Mouse (Mus musculus) cortical plate, adult 2 months (tissue): ENCODE results near the gene Cenpa. TPM values are rescaled to one million over a fixed set of nuclear protein-coding genes. Genes with fewer than 3 reads are reported as not detected.

ENCODE experiments used
- H3K27ac ChIP-seq: fragments of 200-500 bp; 2 replicates; pipeline ENCODE4 v1.5.1; 2012; ENCODE audit warnings: low read length, control low read depth, inconsistent platforms; ENCODE audit not compliant: insufficient read depth
- H3K4me1 ChIP-seq: fragments of 200-500 bp; 2 replicates; pipeline ENCODE4 v1.6.1; 2011; ENCODE audit warnings: low read length; ENCODE audit not compliant: control insufficient read depth, insufficient read depth
- H3K4me3 ChIP-seq: fragments of 200-500 bp; 2 replicates; pipeline ENCODE4 v1.5.1; 2011; ENCODE audit warnings: mild to moderate bottlenecking, low read length, control low read depth; ENCODE audit not compliant: insufficient read depth
- CTCF ChIP-seq: fragments of 200-500 bp; IDR thresholded peaks from 2 replicates; pipeline ENCODE4 v1.5.1; 2011; ENCODE audit warnings: mild to moderate bottlenecking, control low read depth, low read length; ENCODE audit not compliant: insufficient read depth; ENCODE audit errors: extremely low read depth
- POLR2A ChIP-seq: fragments of 200-500 bp; IDR thresholded peaks from 2 replicates; pipeline ENCODE4 v1.6.1; 2011; ENCODE audit warnings: mild to moderate bottlenecking, low read length, control low read depth; ENCODE audit not compliant: insufficient read depth; ENCODE audit errors: extremely low read depth
- polyA plus RNA-seq: library from polyadenylated mRNA; depleted of rRNA; stranded (reverse); fragments of >200 nt; gene quantifications from 2 replicates; pipeline ENCODE4 v1.2.3, GENCODE M21; 2012

Gene Cenpa
- polyA plus RNA-seq, 1 experiment, result 7.1 TPM

- Histone ChIP-seq H3K27ac (no peak overlapping the region), H3K4me3 (no peak overlapping the region), H3K4me1 (no peaks in the 10 kb centered on the region)
- no peak for TF ChIP-seq POLR2A
- no peak for TF ChIP-seq CTCF
Measured at GRCm38 (mm10) chr5:30655526-30656195, 10.9 kb upstream of the Cenpa start.

DNA sequence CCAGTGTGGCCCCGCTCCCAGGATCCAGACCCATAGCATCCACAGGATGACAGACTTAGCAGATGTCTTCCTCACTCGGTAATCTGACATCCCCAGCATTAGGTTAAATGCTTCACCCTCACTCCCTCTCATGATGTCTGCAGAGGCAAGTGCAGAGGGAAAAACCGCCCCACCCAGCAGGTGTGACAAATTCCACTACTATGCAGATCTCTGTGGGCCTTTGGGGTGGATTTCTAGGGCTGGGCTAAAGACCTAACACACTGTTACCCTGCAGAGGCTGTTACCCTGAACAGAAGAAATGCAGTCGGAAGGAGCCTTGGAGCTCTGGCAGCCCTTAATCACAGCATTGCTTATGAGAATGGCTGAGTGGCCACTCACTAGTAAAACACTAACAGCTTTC is 7.5 kb upstream of the Cenpa start:
- TF ChIP-seq POLR2A (no peak), CTCF (no peak)
- Histone ChIP-seq H3K27ac (no peak overlapping the region), H3K4me3 (no peak overlapping the region), H3K4me1 (no peaks in the 10 kb centered on the region)

DNA sequence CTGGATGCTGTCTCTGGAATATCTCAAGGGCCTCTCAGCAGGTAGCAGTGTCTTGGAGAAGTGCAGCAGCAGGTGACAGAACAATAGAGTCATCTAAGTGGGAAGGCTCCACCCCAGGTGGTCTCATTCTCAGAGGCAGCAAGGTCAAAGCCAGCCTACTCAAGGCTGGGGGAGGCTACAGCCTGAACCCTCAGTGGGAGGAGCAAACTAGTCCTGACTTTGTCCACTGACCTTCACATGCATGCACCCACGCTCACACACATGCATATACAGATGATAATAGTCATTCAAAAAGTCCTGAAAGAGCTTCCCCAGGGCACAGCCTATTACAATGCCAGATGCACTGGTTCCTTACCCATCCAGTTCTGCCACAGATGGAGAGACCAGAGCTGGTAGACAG is 6.3 kb upstream of the Cenpa start:
- TF ChIP-seq CTCF (no peak), POLR2A (no peak)
- H3K27ac ChIP-seq, result no peak overlapping the region

DNA sequence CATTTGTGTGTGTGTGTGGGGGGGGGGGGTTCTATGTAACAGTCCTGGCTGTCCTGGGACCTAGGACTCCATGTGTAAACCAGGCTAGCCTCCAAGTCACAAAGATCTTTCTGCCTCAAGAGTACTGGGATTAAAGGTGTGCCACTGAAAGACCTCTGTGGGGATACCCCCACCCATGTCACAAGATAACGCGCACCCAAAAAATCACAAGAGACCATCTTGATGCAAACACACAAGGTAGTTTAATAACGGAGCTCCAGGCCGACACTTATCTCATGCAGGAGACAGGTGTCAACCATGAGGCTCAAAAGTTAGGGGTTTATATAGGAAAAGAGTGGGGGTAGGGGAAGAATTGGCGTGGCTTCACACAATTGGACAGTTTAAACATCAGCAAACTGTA is 5.8 kb upstream of the Cenpa start:
- Histone ChIP-seq H3K27ac (no peak overlapping the region), H3K4me1 (no peaks in the 10 kb centered on the region), H3K4me3 (no peak overlapping the region)
- no peak for TF ChIP-seq CTCF
- TF ChIP-seq POLR2A, result no peak

More for the DNA sequence above, 6.3 kb upstream of the Cenpa start:
- H3K4me3 ChIP-seq, result no peak overlapping the region
- no peaks in the 10 kb centered on the region for H3K4me1 ChIP-seq

GRCm38 (mm10) chr5:30665360-30665759 is 1.2 kb upstream of the Cenpa start:
- H3K4me1 ChIP-seq, result no peaks in the 10 kb centered on the region
- TF ChIP-seq CTCF, result no peak
- TF ChIP-seq POLR2A, result no peak
- no peak overlapping the region for H3K4me3 ChIP-seq
- H3K27ac ChIP-seq, result no peak overlapping the region

GRCm38 (mm10) chr5:30665968-30666367 is 609 bp upstream of the Cenpa start:
- Histone ChIP-seq H3K27ac (peak overlapping the region; percentile 91), H3K4me1 (no peaks in the 10 kb centered on the region), H3K4me3 (peak overlapping the region; percentile 24)
- TF ChIP-seq POLR2A, result no peak
- TF ChIP-seq CTCF, result no peak

- no peaks in the 10 kb centered on the region for H3K4me1 ChIP-seq
- peak overlapping the region; percentile 24 for H3K4me3 ChIP-seq
- TF ChIP-seq CTCF, result no peak
- TF ChIP-seq POLR2A, result no peak
- no peak overlapping the region for H3K27ac ChIP-seq
Measured at GRCm38 (mm10) chr5:30667215-30667614, 638 bp downstream of the Cenpa start.

DNA sequence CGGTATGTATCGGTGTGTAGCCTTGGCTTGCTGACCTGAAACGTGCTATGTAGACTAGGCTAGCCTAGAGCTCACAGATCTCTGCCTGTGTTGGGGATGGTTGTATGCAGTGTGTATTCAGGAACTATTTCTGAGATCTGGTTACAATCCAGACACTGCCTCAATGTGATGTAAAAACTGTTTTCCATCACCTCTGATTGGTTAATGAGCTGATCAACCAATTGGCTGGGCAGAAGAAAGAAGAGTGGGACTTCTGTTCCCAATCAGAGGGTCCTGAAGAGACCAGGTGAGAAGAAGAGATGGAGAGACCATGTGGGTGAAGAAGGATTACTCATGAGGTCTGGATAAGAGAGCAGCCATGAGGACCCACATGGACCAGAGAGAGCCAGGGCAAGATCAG is 1.1 kb downstream of the Cenpa start:
- Histone ChIP-seq H3K4me1 (no peaks in the 10 kb centered on the region), H3K4me3 (no peak overlapping the region; the same call in 1 of the 2 replicates), H3K27ac (no peak overlapping the region)
- TF ChIP-seq CTCF (no peak), POLR2A (no peak)

DNA sequence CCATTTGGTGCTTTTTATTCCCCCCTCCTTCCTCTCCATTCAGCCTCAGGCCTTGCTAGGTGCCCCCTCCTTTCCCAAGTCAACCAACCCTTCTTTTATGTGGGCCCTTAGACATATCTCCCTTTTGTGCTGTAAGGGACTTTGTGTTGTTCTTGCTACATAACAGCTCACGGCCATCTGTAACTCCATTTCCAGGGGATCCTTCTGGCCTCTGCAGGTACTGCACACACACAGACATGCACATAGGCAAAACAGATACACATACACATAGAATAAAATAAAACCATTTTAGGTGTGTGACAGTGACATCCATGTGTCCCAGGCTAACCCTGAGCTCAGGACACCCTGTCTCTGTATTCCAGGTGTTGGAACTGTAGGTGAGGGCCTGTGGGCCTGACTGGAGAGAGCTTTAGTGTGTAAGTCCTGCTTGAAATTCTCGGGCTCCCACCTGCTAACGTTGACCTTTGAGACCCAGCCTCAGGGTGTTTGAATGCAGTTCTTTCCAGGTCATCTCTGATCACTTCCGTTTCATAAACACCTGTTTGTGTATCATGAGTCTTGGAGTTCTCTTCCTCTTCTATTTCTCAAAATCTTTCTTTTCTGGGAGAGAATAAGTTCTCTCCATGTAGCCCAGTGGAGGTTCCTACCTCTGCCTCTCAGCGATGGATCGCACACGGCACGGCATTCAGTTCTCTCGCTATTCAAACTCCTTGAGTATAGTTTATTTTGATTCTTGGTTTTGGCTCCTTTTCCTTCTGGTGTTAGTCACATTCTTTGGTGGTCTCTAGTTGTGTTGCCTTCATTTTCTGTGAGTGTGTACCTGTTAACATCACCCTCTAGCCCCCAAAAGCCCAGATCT is 2.3 kb downstream of the Cenpa start:
- H3K4me1 ChIP-seq, result no peaks in the 10 kb centered on the region
- H3K4me3 ChIP-seq, result no peak overlapping the region
- TF ChIP-seq POLR2A (no peak), CTCF (no peak)
- no peak overlapping the region for H3K27ac ChIP-seq

GRCm38 (mm10) chr5:30669496-30669830 is 2.9 kb downstream of the Cenpa start:
- H3K4me3 ChIP-seq, result no peak overlapping the region
- no peaks in the 10 kb centered on the region for H3K4me1 ChIP-seq
- H3K27ac ChIP-seq, result no peak overlapping the region
- TF ChIP-seq POLR2A (no peak), CTCF (no peak)
